Mouse (Mus musculus) heart, embryonic 16.5 days (tissue): ENCODE measurements around the gene Vegfd. TPM values are rescaled to one million over a fixed set of nuclear protein-coding genes. Genes with fewer than 3 reads are reported as not detected.

Experiments
- ATAC-seq: fragments of 200-750 bp; cut with Nextera tagmentation; replicated peaks from 2 replicates; pipeline ENCODE4 v1.8.0; 2017; ENCODE audit warnings: moderate number of reproducible peaks; ENCODE audit not compliant: insufficient read depth, low FRiP score; ENCODE audit errors: extremely low read depth
- H3K27ac ChIP-seq: fragments of 300-500 bp; sonication (generic); 2 replicates; pipeline ENCODE4 v1.5.1; 2014; ENCODE audit warnings: mild to moderate bottlenecking, low read length, control low read depth, moderate library complexity
- H3K27me3 ChIP-seq: fragments of 300-500 bp; sonication (generic); 2 replicates; pipeline ENCODE4 v1.6.1; 2014; ENCODE audit warnings: low read length, mixed read lengths; ENCODE audit not compliant: control insufficient read depth, insufficient read depth
- H3K36me3 ChIP-seq: fragments of 300-500 bp; sonication (generic); 2 replicates; pipeline ENCODE4 v1.6.1; 2014; ENCODE audit not compliant: control insufficient read depth, insufficient read depth
- H3K4me1 ChIP-seq: fragments of 300-500 bp; sonication (generic); 2 replicates; pipeline ENCODE4 v1.6.1; 2014; ENCODE audit warnings: low read length, mixed read lengths; ENCODE audit not compliant: control insufficient read depth, insufficient read depth
- H3K4me2 ChIP-seq: fragments of 300-500 bp; sonication (generic); 2 replicates; pipeline ENCODE4 v1.6.1; 2014; ENCODE audit warnings: low read depth, mild to moderate bottlenecking, control low read depth, low read length
- H3K4me3 ChIP-seq: fragments of 300-500 bp; sonication (generic); 2 replicates; pipeline ENCODE4 v1.5.1; 2014; ENCODE audit warnings: mild to moderate bottlenecking, control low read depth, low read length
- H3K9ac ChIP-seq: fragments of 300-500 bp; sonication (generic); 2 replicates; pipeline ENCODE4 v1.6.1; 2014; ENCODE audit warnings: low read length, control low read depth
- H3K9me3 ChIP-seq: fragments of 300-500 bp; sonication (generic); replicated peaks from 2 replicates; pipeline ENCODE4 v1.6.1; 2016; ENCODE audit warnings: low read length; ENCODE audit not compliant: control insufficient read depth
- WGBS: fragments of 180-500 bp; shearing (Covaris S2); extraction: QIAGEN DNeasy Blood & Tissue Kit; methylation state at CpG from one replicate; pipeline ENCODE4 v1.1.7; 2014; 5-methylcytosine and 5-hydroxymethylcytosine counted together
- polyA plus RNA-seq: library from polyadenylated mRNA; unstranded; fragments of >200 nt; fragmentation: Nextera tagmentation; extraction: Ambion mirVana; gene quantifications from 2 replicates; pipeline ENCODE4 v1.2.1, GENCODE M21; 2015

Gene Vegfd
- polyA plus RNA-seq, 1 experiment from 2014 or later: 3.7 TPM

GRCm38 (mm10) chrX:164374586-164374985 is 1.4 kb downstream of the Vegfd start:
- no peak overlapping the region for H3K4me3 ChIP-seq
- no peaks in the 10 kb centered on the region for H3K9me3 ChIP-seq
- WGBS: 42% methylated on average over 5 of the region's 5 CpGs
- H3K27ac ChIP-seq: no peak overlapping the region
- H3K4me1 ChIP-seq: no peaks in the 10 kb centered on the region; the same call in 1 of the 2 replicates
- H3K36me3 ChIP-seq: no peaks in the 10 kb centered on the region
- H3K4me2 ChIP-seq: no peak overlapping the region
- H3K27me3 ChIP-seq: no peaks in the 10 kb centered on the region
- no peak overlapping the region for H3K9ac ChIP-seq
- no peak for ATAC-seq

DNA sequence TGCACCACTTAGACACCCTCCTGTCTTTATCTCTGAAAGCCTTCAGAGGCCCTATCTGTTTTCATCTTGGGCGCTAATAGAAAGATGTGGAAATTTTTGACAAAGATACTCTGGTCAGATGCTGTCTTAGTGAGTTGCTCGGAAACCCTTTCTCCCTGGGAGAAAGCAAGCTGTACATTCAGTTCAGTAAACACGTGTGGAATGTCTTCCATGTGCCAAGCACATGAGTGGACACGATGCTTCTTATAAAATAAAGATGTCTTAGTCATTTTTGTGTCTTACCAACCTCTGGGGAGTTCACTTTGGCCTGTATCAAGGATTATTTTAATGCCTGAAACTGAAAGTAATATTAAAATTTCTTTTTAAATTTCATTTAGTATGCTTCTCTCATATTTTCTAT is 6.5 kb downstream of the Vegfd start:
- no peak overlapping the region for H3K4me3 ChIP-seq
- H3K27ac ChIP-seq: no peak overlapping the region
- H3K36me3 ChIP-seq: no peaks in the 10 kb centered on the region
- no peaks in the 10 kb centered on the region for H3K4me1 ChIP-seq
- no peaks in the 10 kb centered on the region for H3K27me3 ChIP-seq
- H3K9me3 ChIP-seq: no peaks in the 10 kb centered on the region
- no peak overlapping the region for H3K4me2 ChIP-seq
- ATAC-seq: no peak
- H3K9ac ChIP-seq: no peak overlapping the region
- 55% methylated on average over 4 of the region's 4 CpGs for WGBS

DNA sequence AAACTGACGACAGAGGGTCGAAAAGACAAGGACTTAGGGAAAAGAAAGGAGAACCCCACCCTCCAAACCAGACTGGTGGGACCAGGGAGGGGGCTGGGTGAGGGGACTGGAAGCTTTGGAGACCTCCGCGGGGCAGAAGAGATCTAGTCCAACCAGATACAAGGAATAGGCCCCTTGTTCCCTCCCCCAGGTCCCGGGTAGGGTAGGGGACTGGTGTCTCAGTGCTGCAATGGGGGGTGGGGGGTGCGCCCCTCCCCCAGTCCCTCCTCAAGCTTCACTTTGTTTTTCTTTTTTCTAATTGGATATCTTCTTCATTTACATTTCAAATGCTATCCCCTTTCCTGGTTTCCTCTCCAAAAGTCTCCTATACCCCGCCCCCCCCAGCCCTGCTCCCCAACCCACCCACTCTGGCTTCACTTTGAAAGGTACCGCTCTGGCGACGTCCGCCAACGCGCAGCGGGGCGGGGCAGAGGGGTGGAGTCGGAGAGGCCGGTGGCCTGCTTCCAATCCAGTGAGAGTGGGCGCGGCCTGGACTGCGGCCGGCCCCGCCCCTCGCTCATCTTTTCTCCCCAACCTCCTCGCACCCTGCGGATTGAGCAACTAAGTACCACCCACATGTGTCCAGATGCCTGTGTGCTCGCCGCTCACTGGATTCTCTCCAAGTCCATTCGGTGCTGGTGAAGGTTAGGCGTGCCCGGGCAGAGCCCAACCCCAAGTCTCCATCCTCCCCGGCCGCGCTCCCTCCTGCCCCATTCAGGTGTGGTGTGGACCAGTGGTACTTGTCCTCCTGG is 8.6 kb downstream of the Vegfd start:
- WGBS: 18% methylated on average over 29 of the region's 33 CpGs
- peak; percentile 96 for ATAC-seq
- Histone ChIP-seq H3K4me2 (peak overlapping the region; percentile 75), H3K27ac (no peak overlapping the region), H3K4me3 (peak overlapping the region; percentile 52), H3K9me3 (no peaks in the 10 kb centered on the region), H3K27me3 (no peaks in the 10 kb centered on the region), H3K9ac (peak overlapping the region; percentile 57), H3K4me1 (no peaks in the 10 kb centered on the region), H3K36me3 (no peaks in the 10 kb centered on the region)

GRCm38 (mm10) chrX:164394091-164394490 is 20.9 kb downstream of the Vegfd start:
- Histone ChIP-seq H3K4me3 (no peak overlapping the region), H3K4me1 (no peaks in the 10 kb centered on the region), H3K9me3 (no peaks in the 10 kb centered on the region), H3K9ac (no peak overlapping the region), H3K27me3 (no peaks in the 10 kb centered on the region), H3K4me2 (no peak overlapping the region), H3K27ac (no peak overlapping the region), H3K36me3 (no peaks in the 10 kb centered on the region)
- WGBS: 68% methylated on average over 4 of the region's 4 CpGs
- ATAC-seq: no peak

DNA sequence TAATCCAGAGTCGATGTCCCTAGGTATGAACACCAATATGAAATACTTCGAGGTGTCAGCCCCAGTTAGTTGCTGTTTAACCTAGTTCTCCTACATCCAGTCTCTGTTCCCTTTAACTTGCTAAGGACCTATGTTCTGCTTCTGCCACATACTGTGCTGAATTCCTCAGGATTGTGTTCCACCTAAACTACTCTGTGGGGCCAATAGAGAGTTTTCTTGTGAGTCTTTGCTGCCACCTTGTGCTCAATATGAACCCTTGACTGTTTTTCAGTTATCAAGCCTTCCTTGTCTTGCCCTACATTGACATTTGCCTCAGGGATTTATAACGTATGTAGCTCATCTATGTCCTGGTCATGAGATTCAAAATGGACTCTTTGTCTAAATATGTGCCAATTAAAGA is 25.3 kb downstream of the Vegfd start:
- Histone ChIP-seq H3K27me3 (no peaks in the 10 kb centered on the region), H3K9me3 (0 out of 2 replicates have a peak, but pooled peaks cover 2% of the 10 kb centered on the region), H3K27ac (no peak overlapping the region), H3K36me3 (no peaks in the 10 kb centered on the region), H3K4me3 (no peak overlapping the region), H3K4me2 (no peak overlapping the region), H3K4me1 (no peaks in the 10 kb centered on the region), H3K9ac (no peak overlapping the region)
- ATAC-seq: no peak
- 52% methylated on average over 3 of the region's 3 CpGs for WGBS

DNA sequence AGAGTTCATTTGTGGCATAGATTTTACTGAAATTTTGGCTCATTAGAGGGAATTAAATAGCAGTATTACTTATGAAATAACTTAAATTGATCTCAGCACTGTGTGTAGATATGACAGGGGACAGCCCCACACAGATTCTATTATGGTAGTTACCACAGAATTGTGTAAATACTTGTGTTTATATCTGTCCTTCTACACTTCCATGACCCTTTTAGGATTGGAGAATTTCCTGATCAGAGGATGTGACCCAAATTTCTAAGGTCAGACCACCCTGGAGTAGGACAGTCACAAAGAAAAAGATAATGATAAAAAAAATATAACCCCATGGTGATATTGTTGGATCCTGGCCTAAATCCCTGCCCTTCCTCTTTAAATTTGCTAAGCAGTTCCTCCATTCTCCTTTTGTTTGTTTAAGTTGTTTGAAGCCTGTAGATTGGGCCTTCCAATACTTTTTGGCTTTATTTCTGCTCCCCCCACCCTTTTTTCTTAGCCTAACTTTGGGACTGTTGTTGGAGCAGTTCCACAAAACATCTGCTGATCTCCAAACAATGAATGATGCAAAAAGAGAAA is 32.0 kb downstream of the Vegfd start:
- no peaks in the 10 kb centered on the region for H3K4me1 ChIP-seq
- no peak overlapping the region for H3K4me2 ChIP-seq
- no peak for ATAC-seq
- H3K36me3 ChIP-seq: no peaks in the 10 kb centered on the region
- no peaks in the 10 kb centered on the region for H3K27me3 ChIP-seq
- H3K9ac ChIP-seq: no peak overlapping the region
- no peak overlapping the region for H3K27ac ChIP-seq
- 0 out of 2 replicates have a peak, but pooled peaks cover 3% of the 10 kb centered on the region for H3K9me3 ChIP-seq
- no peak overlapping the region for H3K4me3 ChIP-seq

DNA sequence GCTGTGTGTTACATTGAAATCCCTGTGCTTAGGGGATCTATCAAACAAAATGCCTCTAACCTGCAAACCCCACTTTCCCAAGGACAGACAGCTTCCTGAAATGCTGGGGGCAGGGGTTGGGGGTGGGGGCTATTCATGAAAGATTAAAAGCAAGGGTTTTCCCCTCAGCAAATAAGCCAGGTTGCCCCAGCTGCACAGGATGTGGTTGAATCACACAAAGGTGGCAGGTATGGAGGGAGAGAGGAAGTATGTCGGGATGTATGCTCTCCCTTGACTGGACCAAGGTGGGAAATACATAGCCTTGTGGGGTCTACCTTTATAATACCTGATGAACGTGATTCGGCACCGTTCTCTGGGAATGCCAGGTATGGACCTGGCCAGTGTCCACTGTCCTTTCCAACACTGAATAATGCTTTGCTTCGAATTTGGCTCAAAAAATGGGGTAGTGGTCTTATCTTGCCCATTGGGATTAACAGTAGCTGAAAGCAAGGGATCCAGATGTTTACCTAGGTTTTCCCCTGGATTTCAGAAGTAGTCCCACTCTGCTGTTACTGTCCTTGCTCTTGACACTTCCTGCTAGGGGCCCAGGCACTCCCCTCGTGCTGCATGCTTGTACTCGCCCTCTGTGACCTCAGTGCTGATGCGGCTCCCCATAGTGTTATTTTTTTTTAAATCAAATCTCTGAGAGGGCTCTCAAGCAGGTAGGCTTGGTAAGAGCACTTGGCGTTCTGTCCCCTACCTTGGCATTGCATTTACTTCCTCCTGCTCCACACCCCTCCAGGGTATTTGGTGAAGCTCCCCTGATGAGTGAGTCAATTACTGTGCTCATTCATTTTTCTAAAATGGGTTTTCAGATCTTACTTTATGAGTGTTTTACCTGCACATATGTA is 33.2 kb downstream of the Vegfd start:
- H3K4me3 ChIP-seq: no peak overlapping the region
- no peak overlapping the region for H3K4me2 ChIP-seq
- H3K36me3 ChIP-seq: no peaks in the 10 kb centered on the region
- no peaks in the 10 kb centered on the region for H3K27me3 ChIP-seq
- no peak overlapping the region for H3K9ac ChIP-seq
- 61% methylated on average over 9 of the region's 9 CpGs for WGBS
- H3K4me1 ChIP-seq: no peaks in the 10 kb centered on the region
- no peak for ATAC-seq
- 0 out of 2 replicates have a peak, but pooled peaks cover 3% of the 10 kb centered on the region for H3K9me3 ChIP-seq
- no peak overlapping the region for H3K27ac ChIP-seq

- no peak overlapping the region for H3K9ac ChIP-seq
- H3K4me3 ChIP-seq: no peak overlapping the region
- H3K4me1 ChIP-seq: no peaks in the 10 kb centered on the region
- ATAC-seq: no peak
- 57% methylated on average over 3 of the region's 3 CpGs for WGBS
- no peaks in the 10 kb centered on the region for H3K36me3 ChIP-seq
- H3K27me3 ChIP-seq: no peaks in the 10 kb centered on the region
- no peak overlapping the region for H3K4me2 ChIP-seq
- 0 out of 2 replicates have a peak, but pooled peaks cover under 1% of the 10 kb centered on the region for H3K9me3 ChIP-seq
- H3K27ac ChIP-seq: no peak overlapping the region
Observed at GRCm38 (mm10) chrX:164408301-164408927, 35.2 kb downstream of the Vegfd start.
